Mouse (Mus musculus): ENCODE data around the gene Padi6. TPM values are rescaled to one million over a fixed set of nuclear protein-coding genes. Genes with fewer than 3 reads are reported as not detected.

The Padi6 gene
- polyA plus RNA-seq, 1 experiment from 2014 or later, result not detected

DNA sequence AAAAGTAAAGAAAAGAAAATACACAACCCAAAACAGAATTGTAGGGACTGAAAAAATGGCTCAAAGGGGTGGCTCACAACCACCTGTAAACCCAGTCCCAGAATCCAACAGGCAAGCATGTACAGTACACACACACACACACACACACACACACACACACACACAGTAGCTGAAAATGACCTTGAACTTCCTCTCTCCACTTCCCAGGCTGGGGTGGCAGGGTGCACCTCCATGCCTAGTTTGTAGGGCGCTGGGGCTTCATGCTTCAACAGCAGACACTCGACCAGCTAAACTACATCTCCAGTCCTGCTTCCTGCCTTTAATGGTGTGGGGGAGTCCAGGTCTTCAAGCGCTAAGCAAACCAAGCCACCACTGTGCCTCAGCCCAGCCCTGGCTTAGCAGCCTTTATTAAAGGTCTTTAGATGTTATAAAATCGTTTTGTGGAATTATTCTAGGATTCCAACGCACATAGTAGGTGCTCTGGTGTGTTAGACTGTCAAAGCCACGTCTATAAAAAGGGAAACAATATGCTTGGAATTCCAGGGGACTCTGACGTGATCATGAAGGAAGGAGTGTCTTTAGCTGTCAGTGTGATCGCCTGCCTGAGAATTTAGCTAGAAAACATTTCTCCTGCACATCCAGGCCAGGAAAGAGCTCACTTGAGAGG is 61.6 kb downstream of the Padi6 start:
- WGBS, result 50% methylated on average over 8 of the region's 8 CpGs
- Histone ChIP-seq H3K9ac (no peak overlapping the region), H3K27ac (no peak overlapping the region), H3K4me1 (peaks cover 15% of the 10 kb centered on the region), H3K27me3 (peaks cover 5% of the 10 kb centered on the region; the same call in 1 of the 2 replicates), H3K36me3 (no peaks in the 10 kb centered on the region), H3K4me3 (no peak overlapping the region), H3K4me2 (no peak overlapping the region), H3K9me3 (no peaks in the 10 kb centered on the region)
- ATAC-seq (ENCODE audit: insufficient number of reproducible peaks, insufficient read depth, low FRiP score, low TSS enrichment, low read depth), result no peak

DNA sequence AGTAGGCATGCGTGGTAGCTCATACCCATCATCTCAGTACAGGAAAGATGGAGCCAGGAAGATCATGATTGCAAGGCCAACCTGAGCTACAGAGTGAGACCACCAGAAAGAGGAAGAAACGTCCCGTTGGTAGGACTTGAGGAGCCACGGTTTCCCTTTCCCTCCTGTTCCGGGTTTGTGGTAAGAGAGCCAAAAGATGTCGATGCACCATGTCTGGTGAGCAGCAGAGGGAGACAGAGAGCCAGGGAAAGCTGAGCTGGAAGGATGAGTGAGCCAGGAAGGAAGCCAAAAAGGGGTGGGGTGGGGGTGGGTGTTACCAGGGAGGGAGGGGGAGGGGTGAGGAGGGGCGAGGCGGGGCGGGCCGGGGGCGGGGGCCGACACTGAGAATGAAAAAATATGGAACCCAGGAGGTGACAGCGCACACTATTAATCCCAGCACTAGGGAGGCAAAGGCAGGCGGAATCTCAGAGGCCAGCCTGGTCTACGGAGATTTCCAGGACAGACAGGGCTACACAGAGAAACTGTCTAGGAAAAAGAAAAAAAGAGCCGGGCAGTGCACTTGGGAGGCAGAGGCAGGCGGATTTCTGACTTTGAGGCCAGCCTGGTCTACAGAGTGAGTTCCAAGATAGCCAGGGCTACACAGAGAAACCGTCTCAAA is 62.6 kb downstream of the Padi6 start:
- H3K4me1 ChIP-seq, result peaks cover 14% of the 10 kb centered on the region
- H3K27ac ChIP-seq, result no peak overlapping the region
- WGBS, result 25% methylated on average over 18 of the region's 18 CpGs
- peak overlapping the region; percentile 40 for H3K4me2 ChIP-seq
- H3K9me3 ChIP-seq, result no peaks in the 10 kb centered on the region
- no peaks in the 10 kb centered on the region for H3K36me3 ChIP-seq
- no peaks in the 10 kb centered on the region for H3K27me3 ChIP-seq
- H3K9ac ChIP-seq, result 0 out of 2 replicates have a peak overlapping the region, but pooled peaks have one; percentile 23
- no peak for ATAC-seq (ENCODE audit: insufficient number of reproducible peaks, insufficient read depth, low FRiP score, low TSS enrichment, low read depth)
- no peak overlapping the region for H3K4me3 ChIP-seq

GRCm38 (mm10) chr4:140679038-140679437 is 63.4 kb downstream of the Padi6 start:
- Histone ChIP-seq H3K36me3 (no peaks in the 10 kb centered on the region), H3K4me2 (no peak overlapping the region), H3K9me3 (no peaks in the 10 kb centered on the region), H3K4me1 (peaks cover 6% of the 10 kb centered on the region), H3K9ac (no peak overlapping the region), H3K27ac (no peak overlapping the region), H3K4me3 (no peak overlapping the region), H3K27me3 (no peaks in the 10 kb centered on the region)
- WGBS, result 12% methylated on average over 5 of the region's 5 CpGs
- ATAC-seq (ENCODE audit: insufficient number of reproducible peaks, insufficient read depth, low FRiP score, low TSS enrichment, low read depth), result no peak

Small RNA genes lying within 50 kb of the gene (microRNA-seq; reads per million reads assigned to microRNA genes)
- gene Gm23045, result not detected
- not detected for gene Gm25951

Other genes with a start within 250 kb of the Padi6 start
- 11.5 and 11.6 TPM in 2 replicates for gene Arhgef10l, start 76.6 kb downstream of the Padi6 start, polyA plus RNA-seq (2015; fragmentation: Nextera tagmentation; extraction: Ambion mirVana)
- gene Rcc2, start 42.1 kb downstream of the Padi6 start, polyA plus RNA-seq (2015; fragmentation: Nextera tagmentation; extraction: Ambion mirVana), result 43.5 and 44.2 TPM in 2 replicates
- 0.15 TPM in 1 of 2 replicates, not detected in the other for gene Padi4, start 31.6 kb upstream of the Padi6 start, polyA plus RNA-seq (2015; fragmentation: Nextera tagmentation; extraction: Ambion mirVana)
- gene Padi3, start 68.0 kb upstream of the Padi6 start, polyA plus RNA-seq (2015; fragmentation: Nextera tagmentation; extraction: Ambion mirVana), result 0.14 and 0.28 TPM in 2 replicates
- gene Padi1, start 103.1 kb upstream of the Padi6 start, polyA plus RNA-seq (2015; fragmentation: Nextera tagmentation; extraction: Ambion mirVana), result 0.07 and 0.14 TPM in 2 replicates
- gene Padi2, start 163.7 kb upstream of the Padi6 start, polyA plus RNA-seq (2015; fragmentation: Nextera tagmentation; extraction: Ambion mirVana), result 1.8 and 2.3 TPM in 2 replicates
- 393 and 412 TPM in 2 replicates for gene Sdhb, start 218.6 kb upstream of the Padi6 start, polyA plus RNA-seq (2015; fragmentation: Nextera tagmentation; extraction: Ambion mirVana)
- 38.9 and 40.2 TPM in 2 replicates for gene Atp13a2, start 244.2 kb upstream of the Padi6 start, polyA plus RNA-seq (2015; fragmentation: Nextera tagmentation; extraction: Ambion mirVana)